Mouse (Mus musculus) frontal cortex, adult (tissue): ENCODE results near the gene Spata45.
A peak's percentile ranks its signal among the peaks of the same experiment; 100 is the strongest.
"Not testable (repeated sequence)": the region's sequence is repeated elsewhere in the genome, so short reads cannot be mapped to it uniquely, and the experiment has no call there.

Source experiments
- ATAC-seq: cut with Nextera tagmentation; 2 replicates; pipeline ENCODE4 v1.9.2; 2017; ENCODE audit warnings: mild to moderate bottlenecking, moderate library complexity, mixed read lengths; ENCODE audit not compliant: low TSS enrichment

Gene Spata45

GRCm38 (mm10) chr1:191036554-191037334 is at the start of gene Spata45:
Gene Spata45, plus strand, starts transcription at chr1:191036639.
- ATAC-seq: no peak

DNA sequence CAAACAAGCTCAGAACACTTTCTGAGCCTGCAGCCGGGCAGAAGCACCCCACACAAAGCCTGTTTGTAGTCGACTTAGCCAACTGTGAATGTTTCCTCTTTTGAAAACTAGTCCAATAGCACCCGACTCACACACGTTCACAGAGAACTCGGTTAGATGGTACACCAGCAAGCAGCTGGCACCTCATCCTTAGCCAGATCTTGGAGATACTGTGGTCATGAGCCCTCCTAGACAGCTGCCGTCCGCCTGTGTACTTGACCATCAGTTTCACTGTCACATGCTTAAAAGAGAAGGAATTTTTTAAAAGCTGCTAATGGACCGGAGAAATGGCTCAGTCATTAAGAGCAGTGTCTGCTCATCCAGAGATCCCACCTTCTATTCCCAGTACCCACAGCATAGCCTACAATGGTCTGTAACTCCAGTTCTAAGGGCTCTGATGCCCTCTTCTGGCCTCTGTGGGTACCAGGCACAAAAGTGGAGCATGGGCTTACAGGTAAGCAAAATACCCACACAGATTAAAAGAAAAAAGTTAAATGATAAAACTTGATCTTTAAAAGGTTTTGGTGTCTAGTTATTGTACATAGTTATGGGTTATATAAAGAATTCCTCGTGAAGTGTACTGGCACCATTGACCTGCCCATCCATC is 46.9 kb upstream of the Spata45 start:
- no peak for ATAC-seq

DNA sequence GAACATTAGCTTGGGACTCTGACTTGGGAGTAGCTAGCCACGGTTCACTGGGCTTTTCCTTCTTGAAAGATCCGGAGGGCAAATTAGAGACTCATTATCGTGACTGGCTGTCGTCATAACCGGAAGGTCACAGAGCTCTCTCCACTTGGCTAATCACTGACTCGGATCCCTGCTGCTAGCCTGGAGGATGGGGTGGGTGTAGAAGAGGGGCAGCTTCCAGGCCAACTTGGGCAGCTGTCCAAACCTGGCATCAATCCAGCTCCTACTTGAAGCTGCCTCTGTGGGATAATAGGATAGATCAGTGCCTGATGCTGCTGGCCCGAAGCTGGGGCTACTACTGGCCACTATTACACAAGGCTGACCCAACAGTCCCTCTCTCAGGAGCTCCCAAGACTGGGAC is 40.9 kb upstream of the Spata45 start:
- ATAC-seq: no peak

- ATAC-seq: no peak
Measured at GRCm38 (mm10) chr1:190996346-190996877, 40.0 kb upstream of the Spata45 start.

- ATAC-seq: no peak
Measured at GRCm38 (mm10) chr1:190998027-190998426, 38.4 kb upstream of the Spata45 start.

- no peak for ATAC-seq
Measured at GRCm38 (mm10) chr1:191000686-191001085, 35.8 kb upstream of the Spata45 start.

- no peak for ATAC-seq
Measured at GRCm38 (mm10) chr1:191002201-191002600, 34.2 kb upstream of the Spata45 start.

GRCm38 (mm10) chr1:191008707-191009106 is 27.7 kb upstream of the Spata45 start:
- no peak for ATAC-seq

DNA sequence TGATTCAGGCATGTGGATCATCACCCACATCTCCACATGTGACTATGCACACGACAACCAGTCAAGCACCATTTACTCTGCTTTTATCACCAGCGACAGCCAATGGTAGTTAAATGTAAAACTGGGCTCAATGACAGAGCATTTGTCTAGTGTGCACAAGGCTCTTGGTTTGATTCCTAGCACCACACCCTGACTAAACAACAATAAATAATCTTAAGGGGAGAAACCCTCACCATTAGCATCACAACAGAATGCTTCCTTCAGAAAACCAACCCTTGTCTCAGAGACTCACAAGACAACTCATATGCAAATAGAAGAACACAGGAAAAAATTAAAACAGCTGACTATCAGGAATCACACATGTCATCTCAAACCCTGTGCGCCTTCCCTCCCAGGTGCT is 22.2 kb upstream of the Spata45 start:
- ATAC-seq: no peak

DNA sequence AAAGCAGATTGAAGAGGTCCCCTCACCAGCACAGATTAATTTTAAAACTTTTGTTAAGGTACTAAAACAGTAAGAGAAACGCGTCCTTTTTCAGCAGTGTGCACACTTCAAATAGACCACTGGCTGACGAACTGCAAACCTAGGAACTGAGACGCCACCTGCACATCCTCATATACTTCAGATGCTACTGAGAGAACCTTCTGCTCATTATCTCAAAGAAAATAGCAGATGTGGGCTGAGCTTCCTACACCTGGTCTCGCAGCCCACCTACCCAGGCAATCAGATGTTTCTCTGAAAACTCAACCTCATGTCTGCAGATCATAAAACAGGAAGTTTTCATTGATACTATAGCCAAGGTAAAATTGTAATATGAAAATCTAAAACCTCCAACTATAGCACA is 16.6 kb upstream of the Spata45 start:
- ATAC-seq: no peak

GRCm38 (mm10) chr1:191020217-191020924 is 16.1 kb upstream of the Spata45 start:
- ATAC-seq: no peak

GRCm38 (mm10) chr1:191021016-191021415 is 15.4 kb upstream of the Spata45 start:
- no peak for ATAC-seq

DNA sequence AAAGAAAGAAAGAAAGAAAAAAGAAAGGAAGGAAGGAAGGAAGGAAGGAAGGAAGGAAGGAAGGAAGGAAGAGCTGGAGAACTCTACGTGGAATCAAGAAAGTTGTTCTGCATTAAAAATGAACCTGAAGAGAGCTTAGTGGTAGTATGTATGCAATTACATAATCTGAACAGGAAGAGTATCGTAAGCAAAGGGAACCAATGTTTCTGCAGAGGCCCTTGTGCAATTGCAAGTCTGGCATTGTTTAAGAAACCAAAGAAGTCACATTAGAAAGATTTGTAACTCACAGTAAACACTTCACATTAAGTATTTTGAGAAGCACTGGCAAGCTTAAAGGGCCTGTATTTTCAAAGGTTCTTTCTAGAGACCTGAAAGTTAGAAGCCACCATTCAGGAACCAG is 13.3 kb upstream of the Spata45 start:
- ATAC-seq: no peak

DNA sequence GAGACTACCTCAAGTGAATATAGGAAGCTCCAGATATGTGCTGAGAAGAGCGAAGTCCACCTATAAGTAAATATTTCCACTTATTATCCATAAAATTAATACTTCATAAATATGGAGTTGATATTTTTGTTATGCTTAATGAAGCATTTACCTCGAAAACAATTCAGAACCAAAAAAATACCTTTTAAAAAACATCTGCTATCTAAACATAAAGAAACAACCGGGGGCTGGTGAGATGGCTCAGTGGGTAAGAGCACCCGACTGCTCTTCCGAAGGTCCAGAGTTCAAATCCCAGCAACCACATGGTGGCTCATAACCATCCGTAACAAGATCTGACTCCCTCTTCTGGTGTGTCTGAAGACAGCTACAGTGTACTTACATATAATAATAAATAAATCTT is 12.6 kb upstream of the Spata45 start:
- ATAC-seq: not testable (repeated sequence)

GRCm38 (mm10) chr1:191025016-191026012 is 11.1 kb upstream of the Spata45 start:
- ATAC-seq: peak; percentile 35

GRCm38 (mm10) chr1:191026021-191026713 is 10.3 kb upstream of the Spata45 start, which contains the start of gene Flvcr1:
Gene Flvcr1, minus strand, starts transcription at chr1:191026158.
- ATAC-seq: peak; percentile 97

DNA sequence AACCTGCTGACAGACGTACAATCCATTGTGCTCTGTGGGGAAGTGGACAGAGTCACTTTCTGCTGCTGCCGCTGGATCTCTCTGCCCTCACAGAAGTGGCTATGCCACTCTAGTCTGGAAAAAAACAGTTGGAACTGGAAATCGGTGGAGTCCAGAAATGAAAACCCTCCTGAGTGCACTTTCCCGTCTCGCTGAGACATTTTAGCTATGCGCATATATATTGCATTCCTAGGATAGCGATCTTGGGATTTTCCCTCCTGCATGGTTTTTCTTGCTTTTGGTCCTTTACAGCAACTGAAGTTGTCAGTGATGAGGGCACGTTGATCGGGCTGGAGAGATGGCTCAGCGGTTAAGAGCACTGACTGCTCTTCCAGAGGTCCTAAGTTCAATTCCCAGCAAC is 6.3 kb upstream of the Spata45 start:
- no peak for ATAC-seq

- not testable (repeated sequence) for ATAC-seq
Measured at GRCm38 (mm10) chr1:191030922-191031425, 5.5 kb upstream of the Spata45 start.

- no peak for ATAC-seq
Measured at GRCm38 (mm10) chr1:191035649-191036048, 790 bp upstream of the Spata45 start.

DNA sequence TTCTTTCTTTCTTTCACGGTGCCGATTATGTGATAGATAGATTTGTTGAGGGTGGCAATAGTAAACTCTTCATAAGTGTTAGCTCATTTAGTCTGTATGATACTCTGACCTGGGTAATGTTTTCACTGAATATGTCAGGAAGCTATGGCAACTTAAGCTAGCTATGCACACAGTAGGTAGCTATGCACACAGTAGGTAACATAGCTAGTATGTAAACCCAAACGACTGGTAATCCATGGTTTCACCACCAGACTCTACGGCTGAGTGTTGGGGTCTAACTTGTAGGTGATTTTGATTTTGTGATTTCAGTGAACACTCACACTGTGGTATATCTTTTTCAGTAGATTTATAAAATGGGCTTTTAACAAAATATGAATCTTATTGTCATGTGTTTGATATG is 1.6 kb downstream of the Spata45 start:
- no peak for ATAC-seq
